Mouse (Mus musculus) erythroblast, adult 5-6 weeks (primary cell): Measurements from ENCODE around the gene Trim30b. TPM values are rescaled to one million over a fixed set of nuclear protein-coding genes. Genes with fewer than 3 reads are reported as not detected.
"Not testable (repeated sequence)": the region's sequence is repeated elsewhere in the genome, so short reads cannot be mapped to it uniquely, and the experiment has no call there.

Source experiments
- ATAC-seq: replicated peaks from 2 replicates; pipeline ENCODE4 v1.8.0; 2016; ENCODE audit warnings: moderate number of reproducible peaks, mild to moderate bottlenecking, moderate TSS enrichment, inconsistent platforms; ENCODE audit not compliant: poor library complexity, low FRiP score, severe bottlenecking
- total RNA-seq, 2 experiments: library from RNA; stranded (forward) in 1 of 2; stranded (reverse) in 1 of 2; fragments of 150-400 nt in 1 of 2; fragments of 200-764, 138-1000 nt in 1 of 2; gene quantifications; 2 replicates each; pipeline versions ENCODE4 v1.2.3 to v1.2.4; 2015 to 2017; ENCODE audit warnings: low replicate concordance in 2 of 2

The Trim30b gene
- total RNA-seq (2015; ENCODE audit: low replicate concordance), result 0.19 and 7.5 TPM in 2 replicates
- 4.9 and 5.0 TPM in 2 replicates for total RNA-seq (2017; ENCODE audit: low replicate concordance)

GRCm38 (mm10) chr7:104369736-104370414, at the start of gene Trim30b:
Gene Trim30b, minus strand, starts transcription at chr7:104369884.
- ATAC-seq, result no peak

- ATAC-seq, result no peak
These were observed 34.8 kb upstream of the Trim30b start for GRCm38 (mm10) chr7:104404460-104404950.

GRCm38 (mm10) chr7:104401140-104401539, 31.5 kb upstream of the Trim30b start:
- ATAC-seq, result no peak

GRCm38 (mm10) chr7:104400698-104401097, 31.0 kb upstream of the Trim30b start, which contains the start of gene Trim30c:
Gene Trim30c, minus strand, starts transcription at chr7:104400837.
- no peak for ATAC-seq

GRCm38 (mm10) chr7:104398492-104398891, 28.8 kb upstream of the Trim30b start:
- ATAC-seq, result no peak

GRCm38 (mm10) chr7:104366339-104366738, 3.3 kb downstream of the Trim30b start:
- no peak for ATAC-seq

- peak; percentile 54 for ATAC-seq
These were observed 16.1 kb downstream of the Trim30b start for GRCm38 (mm10) chr7:104353600-104353967.

DNA sequence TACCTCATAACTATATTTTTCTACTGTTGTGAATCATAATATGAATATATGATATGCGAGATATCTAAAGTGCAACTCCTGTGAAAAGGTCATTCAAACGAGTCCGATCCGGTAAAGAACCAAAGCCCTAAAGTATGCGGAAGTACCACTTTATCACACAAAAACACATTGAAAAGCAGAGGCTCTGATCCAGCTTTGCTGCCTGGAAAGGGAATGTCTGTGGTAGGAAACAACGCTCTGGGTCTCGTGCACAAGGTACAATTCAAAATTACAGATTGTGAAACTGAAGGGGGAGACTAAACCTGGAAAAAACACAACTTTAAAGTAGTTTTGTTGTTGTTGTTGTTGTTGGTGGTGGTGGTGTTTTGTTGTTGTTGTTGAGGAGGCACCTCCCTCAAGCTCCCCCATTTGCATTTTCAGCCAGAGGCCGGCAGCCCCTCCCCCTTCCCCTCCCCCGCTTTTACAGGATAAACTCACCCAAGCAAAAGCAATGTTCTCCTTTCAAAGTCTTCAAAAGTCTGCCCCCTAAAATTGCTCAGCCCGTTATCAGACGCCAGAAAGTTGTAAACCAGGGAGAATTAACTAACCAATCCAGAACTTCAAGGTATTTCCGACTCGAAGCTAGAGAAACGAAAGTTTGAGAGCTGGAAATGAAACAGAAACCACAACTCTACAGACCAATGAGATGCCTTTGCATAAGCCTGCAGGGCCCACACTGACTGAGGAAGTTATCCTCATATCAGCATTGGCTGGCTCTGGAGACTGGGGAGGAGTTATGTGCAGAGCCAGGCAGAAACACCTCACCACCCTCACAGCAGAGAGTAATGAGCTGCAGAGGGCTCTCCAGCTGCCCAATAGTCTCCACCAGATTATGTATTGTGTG, 16.7 kb downstream of the Trim30b start, which contains the start of gene Trim12c:
Trim12c (minus strand) TSS at position 646 of the 883 bp plus-strand sequence.
- ATAC-seq, result peak; percentile 96

DNA sequence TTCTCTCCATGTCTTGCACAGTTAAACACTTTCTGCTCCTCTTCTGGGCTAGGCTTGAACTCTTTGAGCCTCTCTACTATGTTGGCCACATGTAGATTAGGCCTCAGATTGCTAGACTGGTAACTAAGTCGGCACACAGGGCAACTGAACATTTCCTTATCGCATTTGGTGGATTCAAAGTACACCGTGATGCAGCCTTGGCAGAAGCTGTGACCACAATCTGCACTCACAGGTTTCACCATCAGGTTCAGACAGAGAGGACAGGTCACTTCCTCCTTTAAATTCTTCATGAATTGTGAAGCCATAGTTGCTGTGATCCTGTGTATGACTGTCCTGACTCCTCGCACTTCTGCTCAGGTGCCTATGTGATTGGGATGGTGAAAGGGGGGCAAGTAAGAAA, 21.6 kb downstream of the Trim30b start:
- not testable (repeated sequence) for ATAC-seq

GRCm38 (mm10) chr7:104340744-104341143, 28.9 kb downstream of the Trim30b start:
- ATAC-seq, result not testable (repeated sequence)

GRCm38 (mm10) chr7:104335547-104335946, 34.1 kb downstream of the Trim30b start:
- not testable (repeated sequence) for ATAC-seq

DNA sequence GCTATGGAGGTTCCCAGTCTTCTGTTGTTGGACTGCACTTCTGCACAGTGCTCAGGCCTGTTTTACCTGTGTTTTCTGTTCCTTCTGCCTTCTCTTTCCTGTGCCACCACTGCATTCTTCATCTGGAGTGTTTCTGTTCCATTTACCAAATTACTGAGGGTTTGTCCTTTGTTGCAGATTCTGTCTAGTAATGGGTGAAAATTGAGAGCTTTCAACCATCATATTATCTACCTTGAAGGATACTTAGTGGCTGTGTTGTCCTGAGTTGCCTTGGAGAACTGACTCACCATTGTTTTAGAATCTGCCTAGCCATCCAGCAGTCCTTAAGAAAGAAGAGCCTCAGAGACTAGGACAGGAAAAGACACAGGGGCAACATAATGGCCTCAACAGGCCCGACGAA, 40.5 kb downstream of the Trim30b start, which contains the start of gene Trim34b:
Trim34b (plus strand) TSS at position 301 of the 400 bp plus-strand sequence.
- ATAC-seq, result not testable (repeated sequence)

DNA sequence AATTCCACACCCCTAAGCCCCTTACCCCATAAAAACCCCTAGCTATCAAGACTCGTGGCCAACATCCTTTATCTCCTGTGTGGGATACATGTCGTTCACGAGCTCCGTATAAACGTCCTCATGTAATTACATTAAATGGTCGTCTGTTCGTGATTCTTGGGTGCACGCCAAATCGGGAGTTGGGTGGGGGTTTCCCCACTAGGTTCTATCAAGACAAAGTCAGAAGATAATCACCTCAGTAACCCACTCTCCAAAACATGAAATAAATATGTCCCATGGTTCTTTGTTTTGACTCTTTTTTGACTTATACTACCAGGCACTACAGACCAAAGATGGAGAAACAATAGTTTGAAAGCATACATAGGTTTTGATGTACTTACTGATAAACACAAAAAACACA, 47.7 kb downstream of the Trim30b start:
- no peak for ATAC-seq

GRCm38 (mm10) chr7:104315369-104316080, 54.2 kb downstream of the Trim30b start, which contains the start of gene Trim12a:
Gene Trim12a, minus strand, starts transcription at chr7:104315466.
- ATAC-seq, result peak; percentile 96

GRCm38 (mm10) chr7:104314796-104315353, 54.8 kb downstream of the Trim30b start:
- ATAC-seq, result peak; percentile 59
